ENCODE assay signal across 16 mouse cellular contexts in genomic region chr6:86801431-86801830, GRCm38 (mm10).
"Had no signal": no experiment of that assay in that cellular context is flagged by ENCODE, and none has a peak within 500 bp of the region (broad histone marks: within the 10 kb centered on the region; RNA-seq: fewer than 3 reads in every experiment).

No protein-coding gene starts in this region.

- H3K36me3 ChIP-seq: limb, embryonic 10.5 days; liver, embryonic 13.5 days; lung, embryonic 15.5 days; midbrain, embryonic 10.5 days; neural tube, embryonic 15.5 days; stomach, embryonic 15.5 days had no signal

- H3K27me3 ChIP-seq: lung, embryonic 15.5 days; neural tube, embryonic 15.5 days; stomach, embryonic 15.5 days had no signal

- DNase-seq: kidney, adult 8-10 months; kidney, postnatal 25 days; liver, embryonic 13.5 days; liver, postnatal 0 days; lung, postnatal 14 days; midbrain, embryonic 14.5 days; right cerebral cortex, postnatal 14 days; thymus, adult 18-20 months; thymus, postnatal 36 days had no signal

- H3K4me1 ChIP-seq: limb, embryonic 10.5 days; lung, embryonic 15.5 days; midbrain, embryonic 10.5 days; neural tube, embryonic 15.5 days; stomach, embryonic 15.5 days had no signal

- ATAC-seq: liver, postnatal 0 days had no signal

- H3K9ac ChIP-seq: liver, embryonic 13.5 days; liver, postnatal 0 days; lung, embryonic 15.5 days; neural tube, embryonic 15.5 days; stomach, embryonic 15.5 days had no signal

- H3K27ac ChIP-seq: left cerebral cortex, adult 2 months; limb, embryonic 10.5 days; liver, embryonic 13.5 days; lung, embryonic 15.5 days; midbrain, embryonic 10.5 days; neural tube, embryonic 15.5 days; stomach, embryonic 15.5 days had no signal

- H3K4me2 ChIP-seq: liver, embryonic 13.5 days; lung, embryonic 15.5 days; neural tube, embryonic 15.5 days; stomach, embryonic 15.5 days had no signal

- H3K4me3 ChIP-seq: left cerebral cortex, adult 2 months; limb, embryonic 10.5 days; liver, embryonic 13.5 days; lung, embryonic 15.5 days; midbrain, embryonic 10.5 days; myocyte; neural tube, embryonic 15.5 days; stomach, embryonic 15.5 days had no signal

- H3K9me3 ChIP-seq: limb, embryonic 10.5 days; liver, embryonic 13.5 days; lung, embryonic 15.5 days; midbrain, embryonic 10.5 days; neural tube, embryonic 15.5 days; stomach, embryonic 15.5 days had no signal
